Mouse (Mus musculus) neural tube, embryonic 14.5 days (tissue): ENCODE measurements at regions not wholly inside any gene's neighbourhood (a gene's known extent, or its start where the extent isn't known, plus 50 kb on each side); places are given as distances from the start of the nearest gene placed in this dataset.
A peak's percentile ranks its signal among the peaks of the same experiment; 100 is the strongest.

ENCODE experiments used
- ATAC-seq: fragments of 200-750 bp; cut with Nextera tagmentation; 2 replicates; pipeline ENCODE4 v1.8.0; 2017; ENCODE audit warnings: low read depth, mild to moderate bottlenecking, moderate TSS enrichment, moderate library complexity
- H3K27ac ChIP-seq: fragments of 300-500 bp; sonication (generic); 2 replicates; pipeline ENCODE4 v1.5.1; 2014; ENCODE audit warnings: low read depth, mild to moderate bottlenecking, control low read depth, low read length, moderate library complexity, mixed read lengths
- H3K27me3 ChIP-seq: fragments of 300-500 bp; sonication (generic); 2 replicates; pipeline ENCODE4 v1.6.1; 2014; ENCODE audit warnings: low read length; ENCODE audit not compliant: control insufficient read depth, insufficient read depth
- H3K36me3 ChIP-seq: fragments of 300-500 bp; sonication (generic); 2 replicates; pipeline ENCODE4 v1.6.1; 2014; ENCODE audit warnings: low read length, mixed read lengths; ENCODE audit not compliant: control insufficient read depth, insufficient read depth
- H3K4me1 ChIP-seq: fragments of 300-500 bp; sonication (generic); 2 replicates; pipeline ENCODE4 v1.6.1; 2014; ENCODE audit warnings: low read length; ENCODE audit not compliant: control insufficient read depth, insufficient read depth
- H3K4me2 ChIP-seq: fragments of 300-500 bp; sonication (generic); 2 replicates; pipeline ENCODE4 v1.6.1; 2014; ENCODE audit warnings: mild to moderate bottlenecking, low read depth, low read length, control low read depth
- H3K4me3 ChIP-seq: fragments of 300-500 bp; sonication (generic); 2 replicates; pipeline ENCODE4 v1.5.1; 2014; ENCODE audit warnings: low read depth, low read length, control low read depth, mixed read lengths
- H3K9ac ChIP-seq: fragments of 300-500 bp; sonication (generic); replicated peaks from 2 replicates; pipeline ENCODE4 v1.6.1; 2014; ENCODE audit warnings: low read depth, mild to moderate bottlenecking, control low read depth, low read length, mixed read lengths
- H3K9me3 ChIP-seq: fragments of 300-500 bp; sonication (generic); 2 replicates; pipeline ENCODE4 v1.6.1; 2016; ENCODE audit warnings: low read length; ENCODE audit not compliant: control insufficient read depth
- WGBS: fragments of 180-500 bp; shearing (Covaris S2); extraction: QIAGEN DNeasy Blood & Tissue Kit; methylation state at CpG from one replicate; pipeline ENCODE4 v1.1.7; 2014; 5-methylcytosine and 5-hydroxymethylcytosine counted together

- Histone ChIP-seq H3K36me3 (no peaks in the 10 kb centered on the region), H3K27me3 (no peaks in the 10 kb centered on the region), H3K4me2 (no peak overlapping the region), H3K27ac (no peak overlapping the region), H3K4me1 (no peaks in the 10 kb centered on the region), H3K9me3 (no peaks in the 10 kb centered on the region), H3K4me3 (no peak overlapping the region), H3K9ac (no peak overlapping the region)
- WGBS: 68% methylated on average over 4 of the region's 4 CpGs
- ATAC-seq: no peak
Measured at GRCm38 (mm10) chr13:101895686-101896085, 127.7 kb upstream of the Pik3r1 start.

- no peak overlapping the region for H3K4me3 ChIP-seq
- H3K9me3 ChIP-seq: no peaks in the 10 kb centered on the region
- no peaks in the 10 kb centered on the region for H3K36me3 ChIP-seq
- ATAC-seq: no peak
- 80% methylated on average over 4 of the region's 4 CpGs for WGBS
- no peak overlapping the region for H3K27ac ChIP-seq
- H3K4me2 ChIP-seq: no peak overlapping the region
- H3K9ac ChIP-seq: no peak overlapping the region
- H3K27me3 ChIP-seq: no peaks in the 10 kb centered on the region
- no peaks in the 10 kb centered on the region for H3K4me1 ChIP-seq
Measured at GRCm38 (mm10) chr13:101896946-101897345, 128.9 kb upstream of the Pik3r1 start.

- Histone ChIP-seq H3K27ac (no peak overlapping the region), H3K27me3 (no peaks in the 10 kb centered on the region), H3K4me3 (no peak overlapping the region), H3K9ac (no peak overlapping the region), H3K4me1 (no peaks in the 10 kb centered on the region), H3K4me2 (no peak overlapping the region), H3K9me3 (no peaks in the 10 kb centered on the region), H3K36me3 (no peaks in the 10 kb centered on the region)
- 54% methylated on average over 7 of the region's 7 CpGs for WGBS
- no peak for ATAC-seq
Measured at GRCm38 (mm10) chr13:101902213-101902612, 134.2 kb upstream of the Pik3r1 start.

GRCm38 (mm10) chr13:101905909-101906676 is 138.1 kb upstream of the Pik3r1 start:
- Histone ChIP-seq H3K9me3 (no peaks in the 10 kb centered on the region), H3K27ac (no peak overlapping the region), H3K4me1 (no peaks in the 10 kb centered on the region), H3K4me3 (no peak overlapping the region), H3K9ac (no peak overlapping the region), H3K36me3 (no peaks in the 10 kb centered on the region), H3K27me3 (no peaks in the 10 kb centered on the region), H3K4me2 (no peak overlapping the region)
- 63% methylated on average over 7 of the region's 7 CpGs for WGBS
- peak; percentile 82 for ATAC-seq

GRCm38 (mm10) chr13:101909026-101909425 is 141.0 kb upstream of the Pik3r1 start:
- WGBS: 69% methylated on average over 5 of the region's 5 CpGs
- no peak overlapping the region for H3K27ac ChIP-seq
- H3K36me3 ChIP-seq: no peaks in the 10 kb centered on the region
- no peaks in the 10 kb centered on the region for H3K4me1 ChIP-seq
- no peaks in the 10 kb centered on the region for H3K27me3 ChIP-seq
- no peaks in the 10 kb centered on the region for H3K9me3 ChIP-seq
- no peak overlapping the region for H3K9ac ChIP-seq
- no peak overlapping the region for H3K4me2 ChIP-seq
- no peak for ATAC-seq
- H3K4me3 ChIP-seq: no peak overlapping the region

GRCm38 (mm10) chr13:101910687-101911086 is 142.7 kb upstream of the Pik3r1 start:
- Histone ChIP-seq H3K27me3 (no peaks in the 10 kb centered on the region), H3K9me3 (no peaks in the 10 kb centered on the region), H3K4me2 (no peak overlapping the region), H3K4me3 (no peak overlapping the region), H3K36me3 (no peaks in the 10 kb centered on the region), H3K4me1 (no peaks in the 10 kb centered on the region), H3K9ac (no peak overlapping the region), H3K27ac (no peak overlapping the region)
- ATAC-seq: no peak
- WGBS: 88% methylated on average over 5 of the region's 5 CpGs

GRCm38 (mm10) chr13:101914132-101914531 is 146.1 kb upstream of the Pik3r1 start:
- 90% methylated on average over 4 of the region's 4 CpGs for WGBS
- H3K27ac ChIP-seq: no peak overlapping the region
- H3K4me2 ChIP-seq: no peak overlapping the region
- no peaks in the 10 kb centered on the region for H3K36me3 ChIP-seq
- no peaks in the 10 kb centered on the region for H3K9me3 ChIP-seq
- H3K4me3 ChIP-seq: no peak overlapping the region
- no peaks in the 10 kb centered on the region for H3K4me1 ChIP-seq
- H3K27me3 ChIP-seq: no peaks in the 10 kb centered on the region
- no peak for ATAC-seq
- no peak overlapping the region for H3K9ac ChIP-seq

GRCm38 (mm10) chr13:101914691-101915541 is 146.9 kb upstream of the Pik3r1 start:
- WGBS: 39% methylated on average over 5 of the region's 5 CpGs
- peak; percentile 80; the same call in 1 of the 2 replicates for ATAC-seq
- no peaks in the 10 kb centered on the region for H3K36me3 ChIP-seq

GRCm38 (mm10) chr13:101915542-101915941 is 147.5 kb upstream of the Pik3r1 start:
- no peak for ATAC-seq
- no peaks in the 10 kb centered on the region for H3K4me1 ChIP-seq
- no peaks in the 10 kb centered on the region for H3K9me3 ChIP-seq
- no peaks in the 10 kb centered on the region for H3K27me3 ChIP-seq
- no peak overlapping the region for H3K9ac ChIP-seq
- H3K4me3 ChIP-seq: no peak overlapping the region
- no peak overlapping the region for H3K4me2 ChIP-seq
- no peak overlapping the region for H3K27ac ChIP-seq
- no peaks in the 10 kb centered on the region for H3K36me3 ChIP-seq
- WGBS: 77% methylated on average over 6 of the region's 6 CpGs

More at GRCm38 (mm10) chr13:101914691-101915541, 146.9 kb upstream of the Pik3r1 start:
- no peaks in the 10 kb centered on the region for H3K9me3 ChIP-seq
- H3K27ac ChIP-seq: peak overlapping the region; percentile 34; the same call in 1 of the 2 replicates
- no peak overlapping the region for H3K4me3 ChIP-seq
- H3K4me2 ChIP-seq: no peak overlapping the region
- H3K27me3 ChIP-seq: no peaks in the 10 kb centered on the region
- no peak overlapping the region for H3K9ac ChIP-seq
- no peaks in the 10 kb centered on the region for H3K4me1 ChIP-seq
